Mouse (Mus musculus) liver, embryonic 15.5 days (tissue): ENCODE data around the gene Olfr1382. TPM values are rescaled to one million over a fixed set of nuclear protein-coding genes. Genes with fewer than 3 reads are reported as not detected.
"Not testable (repeated sequence)": the region's sequence is repeated elsewhere in the genome, so short reads cannot be mapped to it uniquely, and the experiment has no call there.

ENCODE experiments used
- ATAC-seq: fragments of 200-750 bp; cut with Nextera tagmentation; 2 replicates; pipeline ENCODE4 v1.8.0; 2017; ENCODE audit warnings: moderate number of reproducible peaks, mild to moderate bottlenecking, moderate library complexity; ENCODE audit not compliant: insufficient read depth
- H3K27ac ChIP-seq: fragments of 300-500 bp; sonication (generic); replicated peaks from 2 replicates; pipeline ENCODE4 v1.5.1; 2015; ENCODE audit warnings: mild to moderate bottlenecking, inconsistent platforms
- H3K27me3 ChIP-seq: fragments of 300-500 bp; sonication (generic); 2 replicates; pipeline ENCODE4 v1.6.1; 2015; ENCODE audit warnings: mild to moderate bottlenecking, inconsistent platforms
- H3K36me3 ChIP-seq: fragments of 300-500 bp; sonication (generic); replicated peaks from 2 replicates; pipeline ENCODE4 v1.6.1; 2015; ENCODE audit warnings: moderate library complexity, mild to moderate bottlenecking, inconsistent platforms
- H3K4me1 ChIP-seq: fragments of 300-500 bp; sonication (generic); replicated peaks from 2 replicates; pipeline ENCODE4 v1.6.1; 2015; ENCODE audit warnings: inconsistent platforms
- H3K4me2 ChIP-seq: fragments of 300-500 bp; sonication (generic); 2 replicates; pipeline ENCODE4 v1.6.1; 2015; ENCODE audit warnings: moderate library complexity, mild to moderate bottlenecking, inconsistent platforms
- H3K4me3 ChIP-seq: fragments of 300-500 bp; sonication (generic); replicated peaks from 2 replicates; pipeline ENCODE4 v1.5.1; 2015; ENCODE audit warnings: mild to moderate bottlenecking, inconsistent platforms
- H3K9ac ChIP-seq: fragments of 300-500 bp; sonication (generic); 2 replicates; pipeline ENCODE4 v1.6.1; 2015; ENCODE audit warnings: moderate library complexity, mild to moderate bottlenecking, inconsistent platforms
- H3K9me3 ChIP-seq: fragments of 300-500 bp; sonication (generic); replicated peaks from 2 replicates; pipeline ENCODE4 v1.6.1; 2016; ENCODE audit warnings: inconsistent platforms
- WGBS: fragments of 180-500 bp; shearing (Covaris S2); methylation state at CpG from one replicate; pipeline ENCODE4 v1.1.7; 2015; ENCODE audit warnings: mixed read lengths; ENCODE audit not compliant: insufficient replicate concordance; 5-methylcytosine and 5-hydroxymethylcytosine counted together
- polyA plus RNA-seq: library from polyadenylated mRNA; unstranded; fragments of >200 nt; fragmentation: Nextera tagmentation; extraction: Ambion mirVana; gene quantifications from 2 replicates; pipeline ENCODE4 v1.2.1, GENCODE M21; 2015

The Olfr1382 gene
- polyA plus RNA-seq: not detected in 2 replicates

DNA sequence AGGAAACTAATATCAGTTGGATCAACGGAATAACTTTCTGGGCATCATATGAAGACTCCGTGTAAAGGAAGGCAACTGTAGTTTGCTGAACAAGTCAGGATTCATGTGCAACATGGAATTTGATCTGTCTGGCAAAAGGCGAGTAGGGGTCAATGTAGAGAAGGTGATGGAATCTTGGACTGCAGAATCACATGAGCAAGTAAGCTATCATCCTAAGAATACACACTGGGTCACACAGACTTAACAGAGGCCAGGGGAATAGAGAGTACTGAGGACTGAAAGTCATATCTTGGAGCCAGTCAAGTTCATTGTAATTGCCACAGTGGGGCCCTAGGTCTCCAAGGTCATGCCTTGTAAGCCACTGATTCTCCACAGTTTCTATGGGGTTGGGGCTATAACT, at the start of gene Olfr1382:
TSS of gene Olfr1382 (plus strand) at position 301 of the 400 bp plus-strand sequence.
- 60% methylated on average over 3 of the region's 3 CpGs for WGBS
- Histone ChIP-seq H3K36me3 (no peaks in the 10 kb centered on the region), H3K27me3 (no peaks in the 10 kb centered on the region), H3K9me3 (no peaks in the 10 kb centered on the region), H3K9ac (no peak within 1 kb of the TSS), H3K4me1 (no peaks in the 10 kb centered on the region), H3K4me2 (no peak within 1 kb of the TSS), H3K4me3 (no peak within 1 kb of the TSS), H3K27ac (no peak within 1 kb of the TSS)
- ATAC-seq: no peak

DNA sequence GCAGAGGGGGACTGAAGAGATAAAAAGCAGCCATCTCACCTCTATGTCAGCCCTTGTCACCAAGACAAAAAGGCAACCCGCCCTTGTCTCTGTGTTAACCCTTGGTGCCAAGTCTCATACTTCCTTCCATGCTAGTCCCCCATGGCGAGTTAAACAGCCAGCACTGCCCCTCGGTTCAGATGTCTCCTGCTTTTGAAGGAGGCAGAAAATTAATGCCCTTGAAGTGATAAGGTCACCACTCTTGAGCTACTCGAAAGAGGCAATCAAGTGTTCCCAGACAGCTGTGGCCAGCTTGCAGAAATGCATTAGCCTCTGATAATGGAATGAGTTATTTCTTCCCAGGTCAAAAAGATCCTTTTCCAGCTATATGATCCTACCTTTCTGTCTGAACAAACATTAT, 42.1 kb upstream of the Olfr1382 start:
- H3K9ac ChIP-seq: no peak overlapping the region
- H3K4me2 ChIP-seq: no peak overlapping the region
- H3K4me1 ChIP-seq: no peaks in the 10 kb centered on the region
- ATAC-seq: no peak
- H3K27ac ChIP-seq: no peak overlapping the region
- no peaks in the 10 kb centered on the region for H3K9me3 ChIP-seq
- H3K27me3 ChIP-seq: no peaks in the 10 kb centered on the region
- H3K4me3 ChIP-seq: no peak overlapping the region
- WGBS: 40% methylated on average over 4 of the region's 4 CpGs
- no peaks in the 10 kb centered on the region for H3K36me3 ChIP-seq

- H3K4me2 ChIP-seq, H3K9me3 ChIP-seq, ATAC-seq, H3K27ac ChIP-seq, H3K9ac ChIP-seq, H3K4me1 ChIP-seq, H3K36me3 ChIP-seq, H3K27me3 ChIP-seq, H3K4me3 ChIP-seq: not testable (repeated sequence)
- 38% methylated on average over 1 of the region's 1 CpGs for WGBS
Measured at GRCm38 (mm10) chr11:49488770-49489169, 39.3 kb upstream of the Olfr1382 start, which contains the start of gene Olfr1385. TSS of gene Olfr1385 (plus strand) at chr11:49489070.

DNA sequence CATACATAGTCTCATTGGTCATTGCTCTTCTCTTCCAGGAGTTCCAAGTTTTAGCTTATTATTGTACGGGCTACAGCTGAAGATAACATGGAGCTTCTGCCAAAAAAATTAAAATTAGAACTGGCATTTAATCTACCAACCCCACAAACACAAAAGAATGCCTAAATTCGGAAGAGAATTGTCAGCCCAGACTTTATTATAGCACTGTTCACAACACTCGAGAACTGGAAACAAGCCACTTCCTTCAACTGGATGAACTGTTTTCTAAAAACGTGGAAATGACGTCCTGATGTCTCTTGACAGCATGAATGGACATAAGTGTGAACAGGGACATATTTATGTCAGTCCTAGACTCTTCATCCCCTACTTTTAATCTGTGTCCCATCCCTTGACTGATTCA, 10.0 kb upstream of the Olfr1382 start:
- Histone ChIP-seq H3K4me1 (no peaks in the 10 kb centered on the region), H3K9ac (no peak overlapping the region)
- WGBS: 34% methylated on average over 5 of the region's 5 CpGs

DNA sequence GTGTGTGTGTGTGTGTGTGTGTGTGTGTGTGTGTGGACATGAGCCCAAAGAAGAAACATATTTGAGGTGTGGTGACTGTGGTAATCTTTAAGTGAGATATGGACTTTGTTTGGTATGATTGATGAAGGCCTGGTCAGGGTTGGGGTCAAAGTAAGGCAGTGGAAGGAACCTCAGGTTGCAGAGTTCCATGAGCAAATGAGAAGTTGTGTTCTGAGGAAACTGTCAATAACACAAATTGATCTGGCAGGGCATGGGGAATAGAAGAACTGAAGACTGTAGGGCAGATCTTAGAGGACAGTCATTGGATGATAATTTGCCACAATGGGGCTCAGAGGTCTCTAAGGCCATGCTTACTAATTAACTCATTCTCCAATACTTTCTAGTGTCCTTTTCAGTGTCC, 8.7 kb upstream of the Olfr1382 start, which contains the start of gene Olfr1383:
TSS of gene Olfr1383 (plus strand) at position 301 of the 400 bp plus-strand sequence.
- no peaks in the 10 kb centered on the region for H3K27me3 ChIP-seq

More for the DNA sequence above, 10.0 kb upstream of the Olfr1382 start:
- H3K4me2 ChIP-seq: no peak overlapping the region
- H3K36me3 ChIP-seq: no peaks in the 10 kb centered on the region
- H3K27ac ChIP-seq: no peak overlapping the region
- H3K27me3 ChIP-seq: no peaks in the 10 kb centered on the region
- no peak overlapping the region for H3K4me3 ChIP-seq
- no peaks in the 10 kb centered on the region for H3K9me3 ChIP-seq
- no peak for ATAC-seq

GRCm38 (mm10) chr11:49532761-49533160, 4.7 kb downstream of the Olfr1382 start:
- ATAC-seq: no peak
- Histone ChIP-seq H3K9me3 (no peaks in the 10 kb centered on the region), H3K27me3 (no peaks in the 10 kb centered on the region), H3K36me3 (no peaks in the 10 kb centered on the region), H3K27ac (no peak overlapping the region), H3K4me3 (no peak overlapping the region), H3K4me1 (no peaks in the 10 kb centered on the region), H3K9ac (no peak overlapping the region), H3K4me2 (no peak overlapping the region)

More for the DNA sequence above, 8.7 kb upstream of the Olfr1382 start, which contains the start of gene Olfr1383:
- H3K4me2 ChIP-seq: no peak within 1 kb of the TSS
- H3K36me3 ChIP-seq: no peaks in the 10 kb centered on the region
- no peak within 1 kb of the TSS for H3K9ac ChIP-seq
- no peaks in the 10 kb centered on the region for H3K4me1 ChIP-seq
- H3K4me3 ChIP-seq: no peak within 1 kb of the TSS
- H3K9me3 ChIP-seq: no peaks in the 10 kb centered on the region
- ATAC-seq: no peak
- H3K27ac ChIP-seq: no peak within 1 kb of the TSS

- not testable (repeated sequence) for ATAC-seq, H3K27me3 ChIP-seq, H3K9me3 ChIP-seq, H3K4me1 ChIP-seq, H3K27ac ChIP-seq, H3K36me3 ChIP-seq, H3K9ac ChIP-seq, H3K4me2 ChIP-seq, H3K4me3 ChIP-seq
- WGBS: 70% methylated on average over 2 of the region's 2 CpGs
Measured at GRCm38 (mm10) chr11:49536631-49537030, 8.6 kb downstream of the Olfr1382 start.

DNA sequence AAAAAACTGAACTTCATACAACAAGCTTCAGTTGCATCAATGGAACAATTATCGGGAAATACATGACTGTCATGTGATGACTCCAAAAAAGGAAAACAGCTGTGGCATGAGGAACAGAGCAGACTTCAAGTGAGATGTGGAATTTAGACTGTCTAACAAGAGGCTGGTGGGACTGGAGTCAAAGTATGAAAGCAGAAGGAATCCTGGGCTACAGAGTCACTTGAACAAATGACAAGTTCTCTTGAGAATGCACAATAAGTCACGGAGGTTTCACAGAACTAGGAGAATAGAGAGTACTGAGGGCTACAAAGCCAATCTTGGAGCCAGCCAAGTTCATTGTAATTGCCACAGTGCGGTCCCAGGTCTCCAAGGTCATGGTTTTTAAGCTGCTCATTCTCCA, 15.1 kb downstream of the Olfr1382 start, which contains the start of gene Olfr1381:
TSS of gene Olfr1381 (plus strand) at position 301 of the 400 bp plus-strand sequence.
- H3K36me3 ChIP-seq, H3K4me3 ChIP-seq, H3K4me1 ChIP-seq, H3K9me3 ChIP-seq, H3K9ac ChIP-seq, H3K4me2 ChIP-seq, H3K27me3 ChIP-seq, H3K27ac ChIP-seq, ATAC-seq: not testable (repeated sequence)
- WGBS: 53% methylated on average over 3 of the region's 3 CpGs

- H3K4me1 ChIP-seq, H3K9me3 ChIP-seq, H3K4me2 ChIP-seq, H3K27ac ChIP-seq, H3K27me3 ChIP-seq, ATAC-seq, H3K4me3 ChIP-seq, H3K36me3 ChIP-seq, H3K9ac ChIP-seq: not testable (repeated sequence)
- 63% methylated on average over 3 of the region's 3 CpGs for WGBS
Measured at GRCm38 (mm10) chr11:49554033-49554432, 26.0 kb downstream of the Olfr1382 start.

DNA sequence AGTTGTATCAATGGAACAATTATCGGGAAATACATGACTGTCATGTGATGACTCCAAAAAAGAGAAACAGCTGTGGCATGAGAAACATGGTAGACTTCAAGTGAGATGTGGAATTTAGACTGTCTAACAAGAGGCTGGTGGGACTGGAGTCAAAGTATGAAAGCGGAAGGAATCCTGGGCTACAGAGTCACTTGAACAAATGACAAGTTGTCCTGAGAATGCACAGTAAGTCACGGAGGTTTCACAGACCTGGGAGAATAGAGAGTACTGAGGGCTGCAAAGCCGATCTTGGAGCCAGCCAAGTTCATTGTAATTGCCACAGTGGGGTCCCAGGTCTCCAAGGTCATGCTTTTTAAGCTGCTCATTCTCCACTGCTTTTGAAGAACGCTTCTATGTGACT, 28.5 kb downstream of the Olfr1382 start, which contains the start of gene Olfr1380:
TSS of gene Olfr1380 (plus strand) at position 301 of the 400 bp plus-strand sequence.
- ATAC-seq, H3K27ac ChIP-seq, H3K9ac ChIP-seq, H3K4me1 ChIP-seq, H3K4me3 ChIP-seq, H3K9me3 ChIP-seq, H3K36me3 ChIP-seq, H3K4me2 ChIP-seq, H3K27me3 ChIP-seq: not testable (repeated sequence)
- 56% methylated on average over 5 of the region's 5 CpGs for WGBS

- H3K27ac ChIP-seq, H3K9ac ChIP-seq, H3K4me3 ChIP-seq, H3K4me2 ChIP-seq, H3K27me3 ChIP-seq, H3K36me3 ChIP-seq, H3K9me3 ChIP-seq, ATAC-seq, H3K4me1 ChIP-seq: not testable (repeated sequence)
- 30% methylated on average over 2 of the region's 2 CpGs for WGBS
Measured at GRCm38 (mm10) chr11:49575054-49575453, 47.0 kb downstream of the Olfr1382 start.

- H3K9me3 ChIP-seq, H3K4me2 ChIP-seq, H3K9ac ChIP-seq, H3K4me3 ChIP-seq, H3K36me3 ChIP-seq, H3K4me1 ChIP-seq, ATAC-seq, H3K27ac ChIP-seq, H3K27me3 ChIP-seq: not testable (repeated sequence)
- 45% methylated on average over 8 of the region's 8 CpGs for WGBS
Measured at GRCm38 (mm10) chr11:49580452-49580851, 52.4 kb downstream of the Olfr1382 start.
